Comparison of ENCODE assay signal across 9 mouse cellular contexts in the genomic region with DNA sequence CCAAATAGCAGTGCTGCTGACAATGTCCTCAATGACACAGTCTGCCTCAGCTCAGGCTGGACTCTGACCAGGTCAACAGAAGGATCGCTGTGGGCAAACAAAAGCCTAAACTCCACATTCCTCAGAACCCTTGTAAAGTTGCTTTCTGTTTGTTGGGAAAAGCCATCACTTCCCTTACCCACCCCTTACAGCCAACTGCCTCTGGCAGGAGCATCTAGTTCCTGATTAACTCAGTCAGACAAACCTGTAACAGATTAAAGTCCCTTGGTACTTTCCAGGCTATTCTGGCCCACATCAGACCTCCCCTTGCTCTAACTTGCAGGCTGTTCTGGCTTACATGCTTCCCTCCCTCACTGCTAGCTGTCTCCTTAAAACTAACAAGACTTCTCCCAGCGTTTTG.
A peak's percentile ranks its signal among the peaks of the same experiment; 100 is the strongest.
DNase-seq lines count a peak whose midpoint lies in the region; ATAC-seq and TF ChIP-seq lines count a peak whose summit lies in the region.
"Had no signal": no experiment of that assay in that cellular context is flagged by ENCODE, and none has a peak within 500 bp of the region (broad histone marks: within the 10 kb centered on the region; RNA-seq: fewer than 3 reads in every experiment).

No protein-coding gene starts in this region.

- H3K27me3 ChIP-seq in lung, embryonic 15.5 days, result no peaks in the 10 kb centered on the region
- H3K27me3 ChIP-seq in limb, embryonic 14.5 days (ENCODE audit: control insufficient read depth, insufficient read depth, low read length), result no peaks in the 10 kb centered on the region

- peaks cover 7% of the 10 kb centered on the region for H3K4me1 ChIP-seq in lung, embryonic 15.5 days
- H3K4me1 ChIP-seq in limb, embryonic 14.5 days (ENCODE audit: control insufficient read depth, insufficient read depth, low read length), result peaks cover 13% of the 10 kb centered on the region; the same call in 1 of the 2 replicates

- WGBS in lung, embryonic 15.5 days, result 17% methylated on average over 2 of the region's 2 CpGs
- WGBS in limb, embryonic 14.5 days, result 23% methylated on average over 2 of the region's 2 CpGs

- no peaks in the 10 kb centered on the region for H3K36me3 ChIP-seq in lung, embryonic 15.5 days
- no peaks in the 10 kb centered on the region for H3K36me3 ChIP-seq in limb, embryonic 14.5 days (ENCODE audit: control insufficient read depth, insufficient read depth, low read length)
- H3K36me3 ChIP-seq: G1E had no signal

- DNase-seq in lung, postnatal 14 days, result no peak
- DNase-seq in limb, embryonic 14.5 days (ENCODE audit: low spot score), result peak; percentile 71
- DNase-seq in testis, postnatal 10 days (ENCODE audit: low spot score), result peak; percentile 48
- DNase-seq in adrenal gland, adult (ENCODE audit: inconsistent age in 2 of 2, low spot score in 1 of 2), result no peak
- no peak for DNase-seq in right cerebral cortex, postnatal 14 days
- DNase-seq in right cerebral cortex, adult 18-20 months, result no peak

- no peak overlapping the region for H3K4me2 ChIP-seq in lung, embryonic 15.5 days
- H3K4me2 ChIP-seq in limb, embryonic 14.5 days (replicated peaks; ENCODE audit: low read depth, low read length, severe bottlenecking), result no peak overlapping the region

- ATAC-seq in lung, embryonic 15.5 days (ENCODE audit: borderline replicate concordance, extremely low read depth, low FRiP score, low TSS enrichment), result no peak
- peak; percentile 38 to 41; a peak in 3 of 4 replicates for ATAC-seq in hematopoietic stem cell, adult 5-6 weeks (replicated peaks in 1 of 2; ENCODE audit: insufficient read depth in 1 of 2, low FRiP score in 2 of 2, low TSS enrichment in 1 of 2, low read depth in 1 of 2, poor library complexity in 2 of 2, severe bottlenecking in 2 of 2)
- ATAC-seq in limb, embryonic 14.5 days (ENCODE audit: low FRiP score, low read depth), result peak; percentile 73; the same call in 1 of the 2 replicates

- peak overlapping the region; percentile 3; the same call in 1 of the 2 replicates for H3K27ac ChIP-seq in lung, embryonic 15.5 days
- peak overlapping the region; percentile 6; the same call in 1 of the 2 replicates for H3K27ac ChIP-seq in limb, embryonic 14.5 days (replicated peaks; ENCODE audit: low read depth, low read length)

- TF ChIP-seq POLR2A in limb, embryonic 14.5 days (IDR thresholded peaks at IDR 0.05; ENCODE audit: borderline replicate concordance, extremely low read depth, insufficient read depth, insufficient read length), result no peak

- no peak overlapping the region for H3K9ac ChIP-seq in lung, embryonic 15.5 days
- H3K9ac ChIP-seq in limb, embryonic 14.5 days (ENCODE audit: low read depth, low read length, severe bottlenecking), result no peak overlapping the region

- H3K4me3 ChIP-seq in lung, embryonic 15.5 days, result no peak overlapping the region
- no peak overlapping the region for H3K4me3 ChIP-seq in limb, embryonic 14.5 days (replicated peaks; ENCODE audit: low read length)

- no peaks in the 10 kb centered on the region for H3K9me3 ChIP-seq in lung, embryonic 15.5 days
- H3K9me3 ChIP-seq in limb, embryonic 14.5 days (ENCODE audit: control insufficient read depth, low read length), result no peaks in the 10 kb centered on the region
- H3K9me3 ChIP-seq: G1E had no signal

Comparison
In these comparisons a context has a peak if more than half of its experiments do, and no peak if none do; other contexts are left out.
1. DNase-seq: peak in limb, embryonic 14.5 days (single experiment) and testis, postnatal 10 days (single experiment); none in lung, postnatal 14 days (single experiment), adrenal gland, adult (0 of 2), right cerebral cortex, postnatal 14 days (single experiment) and right cerebral cortex, adult 18-20 months (single experiment).